Mouse (Mus musculus): ENCODE measurements around the gene Adam19.

The Adam19 gene

GRCm38 (mm10) chr11:46073850-46074688 lies 18.3 kb downstream of the Adam19 start:
- no peak for DNase-seq (ENCODE audit: low read depth)

GRCm38 (mm10) chr11:46075507-46075906 lies 19.7 kb downstream of the Adam19 start:
- DNase-seq (ENCODE audit: low read depth): no peak

- no peak for DNase-seq (ENCODE audit: low read depth)
Measured at GRCm38 (mm10) chr11:46076442-46077158, 20.8 kb downstream of the Adam19 start.

GRCm38 (mm10) chr11:46077304-46077703 lies 21.5 kb downstream of the Adam19 start:
- DNase-seq (ENCODE audit: low read depth): no peak

GRCm38 (mm10) chr11:46077732-46078375 lies 22.1 kb downstream of the Adam19 start:
- no peak for DNase-seq (ENCODE audit: low read depth)

GRCm38 (mm10) chr11:46081075-46081474 lies 25.3 kb downstream of the Adam19 start:
- no peak for DNase-seq (ENCODE audit: low read depth)

GRCm38 (mm10) chr11:46083405-46083804 lies 27.6 kb downstream of the Adam19 start:
- no peak for DNase-seq (ENCODE audit: low read depth)

- DNase-seq (ENCODE audit: low read depth): no peak
Measured at GRCm38 (mm10) chr11:46083835-46084444, 28.1 kb downstream of the Adam19 start.

GRCm38 (mm10) chr11:46084568-46084967 lies 28.8 kb downstream of the Adam19 start:
- no peak for DNase-seq (ENCODE audit: low read depth)

- DNase-seq (ENCODE audit: low read depth): no peak
Measured at GRCm38 (mm10) chr11:46085398-46086163, 29.8 kb downstream of the Adam19 start.

- no peak for DNase-seq (ENCODE audit: low read depth)
Measured at GRCm38 (mm10) chr11:46086446-46086845, 30.7 kb downstream of the Adam19 start.

GRCm38 (mm10) chr11:46089081-46089713 lies 33.4 kb downstream of the Adam19 start:
- no peak for DNase-seq (ENCODE audit: low read depth)

GRCm38 (mm10) chr11:46090036-46090725 lies 34.4 kb downstream of the Adam19 start:
- DNase-seq (ENCODE audit: low read depth): no peak

- no peak for DNase-seq (ENCODE audit: low read depth)
Measured at GRCm38 (mm10) chr11:46090951-46091667, 35.3 kb downstream of the Adam19 start.

GRCm38 (mm10) chr11:46092121-46092520 lies 36.3 kb downstream of the Adam19 start:
- peak; percentile 53 for DNase-seq (ENCODE audit: low read depth)

GRCm38 (mm10) chr11:46095477-46096264 lies 39.9 kb downstream of the Adam19 start:
- no peak for DNase-seq (ENCODE audit: low read depth)

- no peak for DNase-seq (ENCODE audit: low read depth)
Measured at GRCm38 (mm10) chr11:46096265-46096649, 40.5 kb downstream of the Adam19 start.

GRCm38 (mm10) chr11:46097062-46097461 lies 41.3 kb downstream of the Adam19 start:
- DNase-seq (ENCODE audit: low read depth): no peak

- DNase-seq (ENCODE audit: low read depth): no peak
Measured at GRCm38 (mm10) chr11:46102107-46102506, 46.3 kb downstream of the Adam19 start.
